13 mouse cellular contexts compared by ENCODE assay signal in the genomic region with DNA sequence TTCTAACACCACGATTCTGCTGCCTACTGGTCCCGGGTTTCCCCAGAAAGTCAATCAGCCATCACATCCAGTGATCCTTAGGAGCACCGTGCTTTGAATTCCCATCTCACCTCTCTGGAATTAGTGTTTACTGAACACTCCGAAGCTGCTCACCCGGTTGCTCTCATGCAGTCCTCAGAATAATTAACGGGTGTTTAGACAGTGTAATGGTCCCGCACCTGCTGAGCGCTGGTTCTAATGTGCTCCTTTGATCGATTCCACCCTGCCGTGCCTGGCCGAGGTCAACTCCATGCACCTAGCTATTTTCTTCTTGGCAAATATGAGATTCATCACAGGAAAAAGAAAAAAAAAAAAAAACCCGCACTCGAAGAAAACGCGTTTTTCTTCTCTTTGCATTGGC. TPM values are rescaled to one million over a fixed set of nuclear protein-coding genes. Genes with fewer than 3 reads are reported as not detected.
DNase-seq lines count a peak whose midpoint lies in the region; ATAC-seq lines count a peak whose summit lies in the region.
"Had no signal": no experiment of that assay in that cellular context is flagged by ENCODE, and none has a peak within 500 bp of the region (broad histone marks: within the 10 kb centered on the region; RNA-seq: fewer than 3 reads in every experiment).

No protein-coding gene starts in this region.

- WGBS in kidney, embryonic 16.5 days: 18% methylated on average over 15 of the region's 15 CpGs
- WGBS in embryonic facial prominence, embryonic 14.5 days: 31% methylated on average over 15 of the region's 15 CpGs
- WGBS in hindbrain, embryonic 15.5 days: 29% methylated on average over 15 of the region's 15 CpGs
- WGBS in midbrain, embryonic 14.5 days: 34% methylated on average over 15 of the region's 15 CpGs

- H3K27me3 ChIP-seq in kidney, embryonic 16.5 days (ENCODE audit: insufficient read depth, low read length): 0 out of 2 replicates have a peak, but pooled peaks cover 3% of the 10 kb centered on the region
- H3K27me3 ChIP-seq in embryonic facial prominence, embryonic 14.5 days (replicated peaks; ENCODE audit: control insufficient read depth, insufficient read depth, low read length): no peaks in the 10 kb centered on the region; the same call in 1 of the 2 replicates
- H3K27me3 ChIP-seq in hindbrain, embryonic 15.5 days: no peaks in the 10 kb centered on the region
- H3K27me3 ChIP-seq in midbrain, embryonic 14.5 days (ENCODE audit: control insufficient read depth, insufficient read depth, low read length): no peaks in the 10 kb centered on the region

- no peak overlapping the region for H3K9ac ChIP-seq in kidney, embryonic 16.5 days (replicated peaks; ENCODE audit: low read length)
- H3K9ac ChIP-seq in embryonic facial prominence, embryonic 14.5 days (ENCODE audit: low read depth, low read length): no peak overlapping the region
- no peak overlapping the region for H3K9ac ChIP-seq in hindbrain, embryonic 15.5 days
- H3K9ac ChIP-seq in midbrain, embryonic 14.5 days (replicated peaks; ENCODE audit: low read length): no peak overlapping the region
- H3K9ac ChIP-seq: embryonic facial prominence, embryonic 15.5 days had no signal

- no peak for DNase-seq in kidney, postnatal 10 days
- DNase-seq in embryonic facial prominence, embryonic 14.5 days (ENCODE audit: low spot score): no peak
- no peak for DNase-seq in midbrain, embryonic 14.5 days
- no peak for DNase-seq in urinary bladder, postnatal 14 days (ENCODE audit: low spot score)
- DNase-seq in layer of hippocampus, adult 9-10 months (ENCODE audit: low spot score): no peak
- no peak for DNase-seq in c-Kit-positive CD71-positive TER-119-positive erythroid progenitor cells, embryonic 14.5 days (ENCODE audit: low spot score)
- DNase-seq: cerebellum, adult 8-10 months; kidney, adult 9 months; right cerebral cortex, adult 18-20 months had no signal

- no peak for ATAC-seq in kidney, embryonic 16.5 days (ENCODE audit: low FRiP score, low TSS enrichment)
- ATAC-seq in embryonic facial prominence, embryonic 14.5 days (ENCODE audit: low read depth): no peak
- ATAC-seq in hindbrain, embryonic 15.5 days (ENCODE audit: low FRiP score, low read depth): no peak
- ATAC-seq in midbrain, embryonic 14.5 days (ENCODE audit: low FRiP score, low TSS enrichment): no peak

- H3K4me2 ChIP-seq in kidney, embryonic 16.5 days (replicated peaks; ENCODE audit: low read depth, low read length): peak overlapping the region; percentile 23; the same call in 1 of the 2 replicates
- H3K4me2 ChIP-seq in embryonic facial prominence, embryonic 14.5 days (ENCODE audit: low read depth, low read length): peak overlapping the region; percentile 23; the same call in 1 of the 2 replicates
- peak overlapping the region; percentile 37 for H3K4me2 ChIP-seq in hindbrain, embryonic 15.5 days
- H3K4me2 ChIP-seq in midbrain, embryonic 14.5 days (ENCODE audit: low read length): no peak overlapping the region
- H3K4me2 ChIP-seq: embryonic facial prominence, embryonic 15.5 days had no signal

- H3K27ac ChIP-seq in kidney, embryonic 16.5 days (ENCODE audit: low read length): no peak overlapping the region
- H3K27ac ChIP-seq in embryonic facial prominence, embryonic 14.5 days (replicated peaks; ENCODE audit: low read depth, low read length): no peak overlapping the region
- H3K27ac ChIP-seq in hindbrain, embryonic 15.5 days (replicated peaks): 0 out of 2 replicates have a peak overlapping the region, but pooled peaks have one; percentile 24
- H3K27ac ChIP-seq in midbrain, embryonic 14.5 days (replicated peaks; ENCODE audit: low read depth, low read length): 0 out of 2 replicates have a peak overlapping the region, but pooled peaks have one; percentile 6
- H3K27ac ChIP-seq: embryonic facial prominence, embryonic 15.5 days had no signal

- H3K36me3 ChIP-seq in kidney, embryonic 16.5 days (ENCODE audit: insufficient read depth, low read length): no peaks in the 10 kb centered on the region
- H3K36me3 ChIP-seq in embryonic facial prominence, embryonic 14.5 days (ENCODE audit: control insufficient read depth, insufficient read depth, low read length): no peaks in the 10 kb centered on the region
- H3K36me3 ChIP-seq in hindbrain, embryonic 15.5 days: no peaks in the 10 kb centered on the region
- H3K36me3 ChIP-seq in midbrain, embryonic 14.5 days (ENCODE audit: control insufficient read depth, insufficient read depth, low read length): no peaks in the 10 kb centered on the region
- H3K36me3 ChIP-seq: embryonic facial prominence, embryonic 15.5 days had no signal

- H3K4me1 ChIP-seq in kidney, embryonic 16.5 days (ENCODE audit: insufficient read depth, low read length): peaks cover 22% of the 10 kb centered on the region
- peaks cover 18% of the 10 kb centered on the region for H3K4me1 ChIP-seq in embryonic facial prominence, embryonic 14.5 days (ENCODE audit: control insufficient read depth, insufficient read depth, low read length)
- H3K4me1 ChIP-seq in hindbrain, embryonic 15.5 days (replicated peaks): peaks cover 28% of the 10 kb centered on the region
- peaks cover 18% of the 10 kb centered on the region for H3K4me1 ChIP-seq in midbrain, embryonic 14.5 days (ENCODE audit: control insufficient read depth, insufficient read depth, low read length)

- H3K4me3 ChIP-seq in kidney, embryonic 16.5 days (ENCODE audit: low read length): no peak overlapping the region
- H3K4me3 ChIP-seq in embryonic facial prominence, embryonic 14.5 days (ENCODE audit: low read depth, low read length): no peak overlapping the region
- H3K4me3 ChIP-seq in hindbrain, embryonic 15.5 days: no peak overlapping the region
- no peak overlapping the region for H3K4me3 ChIP-seq in midbrain, embryonic 14.5 days (replicated peaks; ENCODE audit: low read depth, low read length)
- H3K4me3 ChIP-seq: embryonic facial prominence, embryonic 15.5 days; myocyte had no signal

- 0 out of 2 replicates have a peak, but pooled peaks cover 3% of the 10 kb centered on the region for H3K9me3 ChIP-seq in kidney, embryonic 16.5 days (ENCODE audit: low read length)
- H3K9me3 ChIP-seq in embryonic facial prominence, embryonic 14.5 days (ENCODE audit: control insufficient read depth, low read length): no peaks in the 10 kb centered on the region
- no peaks in the 10 kb centered on the region for H3K9me3 ChIP-seq in hindbrain, embryonic 15.5 days
- no peaks in the 10 kb centered on the region for H3K9me3 ChIP-seq in midbrain, embryonic 14.5 days (ENCODE audit: control insufficient read depth, low read length)
- H3K9me3 ChIP-seq: embryonic facial prominence, embryonic 15.5 days had no signal

RNA-seq across cellular contexts. Expression of a gene that starts 6.7 kb away (rescaled TPM):
- polyA plus RNA-seq in kidney, embryonic 16.5 days (2015; fragmentation: Nextera tagmentation; extraction: Ambion mirVana): 3.1 and 3.5 TPM in 2 replicates
- 5.0 and 7.8 TPM in 2 replicates for polyA plus RNA-seq in embryonic facial prominence, embryonic 14.5 days (2014; fragmentation: Nextera tagmentation; extraction: Ambion mirVana)
- 3.7 and 5.5 TPM in 2 replicates for polyA plus RNA-seq in hindbrain, embryonic 15.5 days (2015; fragmentation: Nextera tagmentation; extraction: Ambion mirVana)
- 4.4 and 4.9 TPM in 2 replicates for polyA plus RNA-seq in midbrain, embryonic 14.5 days (2014; fragmentation: Nextera tagmentation; extraction: Ambion mirVana)

RNA-seq across cellular contexts. Expression of a gene that starts 46.5 kb away (rescaled TPM):
- 136 and 143 TPM in 2 replicates for polyA plus RNA-seq in kidney, embryonic 16.5 days (2015; fragmentation: Nextera tagmentation; extraction: Ambion mirVana)
- polyA plus RNA-seq in embryonic facial prominence, embryonic 14.5 days (2014; fragmentation: Nextera tagmentation; extraction: Ambion mirVana): 71.1 and 74.0 TPM in 2 replicates
- polyA plus RNA-seq in hindbrain, embryonic 15.5 days (2015; fragmentation: Nextera tagmentation; extraction: Ambion mirVana): 85.9 and 88.6 TPM in 2 replicates
- polyA plus RNA-seq in midbrain, embryonic 14.5 days (2014; fragmentation: Nextera tagmentation; extraction: Ambion mirVana): 54.2 and 70.8 TPM in 2 replicates

Comparison
In these comparisons a context has a peak if more than half of its experiments do, and no peak if none do; other contexts are left out.
1. H3K27ac ChIP-seq: peak in hindbrain, embryonic 15.5 days (single experiment) and midbrain, embryonic 14.5 days (single experiment); none in kidney, embryonic 16.5 days (single experiment) and embryonic facial prominence, embryonic 14.5 days (single experiment).